Mouse (Mus musculus): ENCODE results near the gene Dmkn. TPM values are rescaled to one million over a fixed set of nuclear protein-coding genes. Genes with fewer than 3 reads are reported as not detected.

The Dmkn gene
- polyA plus RNA-seq, 1 experiment from 2014 or later = 2.7 TPM

GRCm38 (mm10) chr7:30744022-30744598 lies 19.4 kb upstream of the Dmkn start:
- Histone ChIP-seq H3K4me1 (replicated peaks; ENCODE audit: insufficient read depth, low read length) (no peaks in the 10 kb centered on the region), H3K27me3 (ENCODE audit: insufficient read depth, low read length) (no peaks in the 10 kb centered on the region), H3K36me3 (ENCODE audit: insufficient read depth, low read length) (no peaks in the 10 kb centered on the region), H3K9ac (ENCODE audit: low read depth, low read length) (no peak overlapping the region), H3K4me2 (ENCODE audit: low read length) (no peak overlapping the region), H3K4me3 (replicated peaks; ENCODE audit: low read depth, low read length) (no peak overlapping the region), H3K9me3 (replicated peaks; ENCODE audit: low read length) (no peaks in the 10 kb centered on the region), H3K27ac (no peak overlapping the region)
- no peak for TF ChIP-seq CTCF (IDR thresholded peaks at IDR 0.05; ENCODE audit: low read depth)
- no peak for ATAC-seq (replicated peaks; ENCODE audit: low FRiP score, low read depth)
- 27% methylated on average over 4 of the region's 4 CpGs for WGBS
- DNase-seq (ENCODE audit: low spot score) = no peak

GRCm38 (mm10) chr7:30747525-30748204 lies 15.9 kb upstream of the Dmkn start:
- no peak for DNase-seq (ENCODE audit: low spot score)
- Histone ChIP-seq H3K4me1 (replicated peaks; ENCODE audit: insufficient read depth, low read length) (0 out of 2 replicates have a peak, but pooled peaks cover 4% of the 10 kb centered on the region), H3K4me3 (replicated peaks; ENCODE audit: low read depth, low read length) (no peak overlapping the region), H3K9me3 (replicated peaks; ENCODE audit: low read length) (no peaks in the 10 kb centered on the region), H3K36me3 (ENCODE audit: insufficient read depth, low read length) (no peaks in the 10 kb centered on the region), H3K27ac (no peak overlapping the region), H3K27me3 (ENCODE audit: insufficient read depth, low read length) (no peaks in the 10 kb centered on the region), H3K4me2 (ENCODE audit: low read length) (no peak overlapping the region), H3K9ac (ENCODE audit: low read depth, low read length) (no peak overlapping the region)
- ATAC-seq (replicated peaks; ENCODE audit: low FRiP score, low read depth) = no peak
- WGBS = 80% methylated on average over 7 of the region's 7 CpGs
- TF ChIP-seq CTCF (IDR thresholded peaks at IDR 0.05; ENCODE audit: low read depth) = 0 out of 2 replicates have a peak, but pooled peaks have one; percentile 18

- Histone ChIP-seq H3K4me1 (replicated peaks; ENCODE audit: insufficient read depth, low read length) (0 out of 2 replicates have a peak, but pooled peaks cover 4% of the 10 kb centered on the region), H3K9ac (ENCODE audit: low read depth, low read length) (no peak overlapping the region), H3K4me2 (ENCODE audit: low read length) (no peak overlapping the region), H3K36me3 (ENCODE audit: insufficient read depth, low read length) (no peaks in the 10 kb centered on the region), H3K4me3 (replicated peaks; ENCODE audit: low read depth, low read length) (no peak overlapping the region), H3K27me3 (ENCODE audit: insufficient read depth, low read length) (no peaks in the 10 kb centered on the region), H3K27ac (0 out of 2 replicates have a peak overlapping the region, but pooled peaks have one; percentile 42), H3K9me3 (replicated peaks; ENCODE audit: low read length) (no peaks in the 10 kb centered on the region)
- no peak for TF ChIP-seq CTCF (IDR thresholded peaks at IDR 0.05; ENCODE audit: low read depth)
- DNase-seq (ENCODE audit: low spot score) (peak; percentile 42), ATAC-seq (replicated peaks; ENCODE audit: low FRiP score, low read depth) (peak; percentile 73)
- 55% methylated on average over 13 of the region's 13 CpGs for WGBS
Observed at GRCm38 (mm10) chr7:30749824-30750606, 13.5 kb upstream of the Dmkn start.

- DNase-seq (ENCODE audit: low spot score) (peak; percentile 27), ATAC-seq (replicated peaks; ENCODE audit: low FRiP score, low read depth) (peak; percentile 27; the same call in 1 of the 2 replicates)
- Histone ChIP-seq H3K36me3 (ENCODE audit: insufficient read depth, low read length) (no peaks in the 10 kb centered on the region), H3K4me2 (ENCODE audit: low read length) (no peak within 1 kb of the TSS), H3K27ac (0 out of 2 replicates have a peak within 1 kb of the TSS, but pooled peaks have one; percentile 42), H3K9me3 (replicated peaks; ENCODE audit: low read length) (no peaks in the 10 kb centered on the region), H3K4me1 (replicated peaks; ENCODE audit: insufficient read depth, low read length) (0 out of 2 replicates have a peak, but pooled peaks cover 4% of the 10 kb centered on the region), H3K4me3 (replicated peaks; ENCODE audit: low read depth, low read length) (no peak within 1 kb of the TSS), H3K9ac (ENCODE audit: low read depth, low read length) (no peak within 1 kb of the TSS), H3K27me3 (ENCODE audit: insufficient read depth, low read length) (no peaks in the 10 kb centered on the region)
- WGBS = 29% methylated on average over 5 of the region's 5 CpGs
- TF ChIP-seq CTCF (IDR thresholded peaks at IDR 0.05; ENCODE audit: low read depth) = no peak
Observed at GRCm38 (mm10) chr7:30751086-30751669, 12.4 kb upstream of the Dmkn start, which contains the start of gene Sbsn. Sbsn (plus strand) TSS chr7:30751471.

- Histone ChIP-seq H3K36me3 (ENCODE audit: insufficient read depth, low read length) (no peaks in the 10 kb centered on the region), H3K27me3 (ENCODE audit: insufficient read depth, low read length) (no peaks in the 10 kb centered on the region), H3K4me1 (replicated peaks; ENCODE audit: insufficient read depth, low read length) (no peaks in the 10 kb centered on the region), H3K4me3 (replicated peaks; ENCODE audit: low read depth, low read length) (no peak overlapping the region), H3K9me3 (replicated peaks; ENCODE audit: low read length) (no peaks in the 10 kb centered on the region), H3K4me2 (ENCODE audit: low read length) (no peak overlapping the region), H3K27ac (no peak overlapping the region), H3K9ac (ENCODE audit: low read depth, low read length) (no peak overlapping the region)
- ATAC-seq (replicated peaks; ENCODE audit: low FRiP score, low read depth) = peak; percentile 23; the same call in 1 of the 2 replicates
- no peak for TF ChIP-seq CTCF (IDR thresholded peaks at IDR 0.05; ENCODE audit: low read depth)
- no peak for DNase-seq (ENCODE audit: low spot score)
- 83% methylated on average over 3 of the region's 3 CpGs for WGBS
Observed at GRCm38 (mm10) chr7:30757001-30757400, 6.6 kb upstream of the Dmkn start.

GRCm38 (mm10) chr7:30758853-30759252 lies 4.7 kb upstream of the Dmkn start:
- no peak overlapping the region for H3K4me2 ChIP-seq (ENCODE audit: low read length)
- WGBS = 19% methylated on average over 4 of the region's 4 CpGs
- DNase-seq (ENCODE audit: low spot score) (peak; percentile 64), ATAC-seq (replicated peaks; ENCODE audit: low FRiP score, low read depth) (peak; percentile 34; the same call in 1 of the 2 replicates)
- H3K9ac ChIP-seq (ENCODE audit: low read depth, low read length) = no peak overlapping the region
- H3K4me3 ChIP-seq (replicated peaks; ENCODE audit: low read depth, low read length) = no peak overlapping the region
- no peaks in the 10 kb centered on the region for H3K27me3 ChIP-seq (ENCODE audit: insufficient read depth, low read length)
- no peaks in the 10 kb centered on the region for H3K36me3 ChIP-seq (ENCODE audit: insufficient read depth, low read length)
- no peak overlapping the region for H3K27ac ChIP-seq
- TF ChIP-seq CTCF (IDR thresholded peaks at IDR 0.05; ENCODE audit: low read depth) = peak; percentile 69
- no peaks in the 10 kb centered on the region for H3K4me1 ChIP-seq (replicated peaks; ENCODE audit: insufficient read depth, low read length)
- H3K9me3 ChIP-seq (replicated peaks; ENCODE audit: low read length) = no peaks in the 10 kb centered on the region

Data from kidney, postnatal 0 days (tissue).